ENCODE assay signal across 13 mouse cellular contexts in the genomic region with DNA sequence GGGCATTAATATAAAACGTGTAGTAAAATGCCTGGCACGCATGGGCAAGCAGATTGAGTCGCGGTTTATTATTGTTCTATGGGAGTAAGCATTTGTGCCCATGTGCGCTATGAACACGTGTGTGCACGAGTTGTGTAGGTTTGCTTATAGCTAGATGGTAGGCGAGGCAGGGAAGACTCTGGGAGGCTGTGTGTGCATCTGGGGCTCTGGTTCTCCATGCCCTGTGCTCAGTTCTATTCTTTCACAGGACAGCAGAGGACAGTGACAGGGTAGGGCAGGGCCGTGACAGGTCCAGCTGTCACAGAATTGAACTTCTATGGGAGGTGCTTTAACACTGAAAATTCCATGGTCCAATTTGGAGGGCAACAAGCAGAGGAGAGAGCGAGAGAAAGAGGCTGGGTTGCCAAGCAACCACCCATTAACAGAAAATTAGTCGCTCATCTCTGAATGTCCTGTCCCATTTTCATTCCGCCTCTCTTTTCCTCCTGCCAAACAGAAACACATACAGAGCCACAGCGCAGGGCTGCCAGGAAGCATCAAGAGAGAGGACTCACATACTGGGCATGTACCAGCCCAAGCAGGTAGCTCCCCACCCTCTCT.
DNase-seq lines count a peak whose midpoint lies in the region; ATAC-seq and TF ChIP-seq lines count a peak whose summit lies in the region.
"Had no signal": no experiment of that assay in that cellular context is flagged by ENCODE, and none has a peak within 500 bp of the region (broad histone marks: within the 10 kb centered on the region; RNA-seq: fewer than 3 reads in every experiment).

No protein-coding gene starts in this region.

- H3K27me3 ChIP-seq in forebrain, embryonic 12.5 days = 0 out of 2 replicates have a peak, but pooled peaks cover 4% of the 10 kb centered on the region
- H3K27me3 ChIP-seq in forebrain, embryonic 10.5 days (ENCODE audit: poor library complexity, severe bottlenecking) = peaks cover 43% of the 10 kb centered on the region
- no peaks in the 10 kb centered on the region for H3K27me3 ChIP-seq in hindbrain, embryonic 14.5 days (ENCODE audit: control insufficient read depth, insufficient read depth, low read length)
- no peaks in the 10 kb centered on the region for H3K27me3 ChIP-seq in liver, embryonic 12.5 days (replicated peaks)
- H3K27me3 ChIP-seq in liver, embryonic 11.5 days (replicated peaks; ENCODE audit: control insufficient read depth, insufficient read depth, low read length) = no peaks in the 10 kb centered on the region; the same call in 1 of the 2 replicates
- H3K27me3 ChIP-seq: embryonic facial prominence, embryonic 15.5 days had no signal

- no peaks in the 10 kb centered on the region for H3K9me3 ChIP-seq in forebrain, embryonic 12.5 days
- H3K9me3 ChIP-seq in forebrain, embryonic 10.5 days = no peaks in the 10 kb centered on the region
- no peaks in the 10 kb centered on the region for H3K9me3 ChIP-seq in hindbrain, embryonic 14.5 days (ENCODE audit: control insufficient read depth, low read length)
- no peaks in the 10 kb centered on the region for H3K9me3 ChIP-seq in liver, embryonic 12.5 days (replicated peaks)
- H3K9me3 ChIP-seq in liver, embryonic 11.5 days (ENCODE audit: control insufficient read depth, low read length) = no peaks in the 10 kb centered on the region
- H3K9me3 ChIP-seq: embryonic facial prominence, embryonic 15.5 days had no signal

- no peak overlapping the region for H3K4me2 ChIP-seq in forebrain, embryonic 12.5 days
- H3K4me2 ChIP-seq in hindbrain, embryonic 14.5 days (replicated peaks) = 0 out of 2 replicates have a peak overlapping the region, but pooled peaks have one; percentile 7
- H3K4me2 ChIP-seq in liver, embryonic 12.5 days = no peak overlapping the region
- H3K4me2 ChIP-seq in liver, embryonic 11.5 days = no peak overlapping the region
- H3K4me2 ChIP-seq: embryonic facial prominence, embryonic 15.5 days had no signal

- no peaks in the 10 kb centered on the region for H3K36me3 ChIP-seq in forebrain, embryonic 12.5 days (replicated peaks)
- no peaks in the 10 kb centered on the region for H3K36me3 ChIP-seq in forebrain, embryonic 10.5 days (replicated peaks)
- no peaks in the 10 kb centered on the region for H3K36me3 ChIP-seq in hindbrain, embryonic 14.5 days (replicated peaks; ENCODE audit: control insufficient read depth, insufficient read depth)
- H3K36me3 ChIP-seq in liver, embryonic 12.5 days = no peaks in the 10 kb centered on the region
- H3K36me3 ChIP-seq in liver, embryonic 11.5 days (ENCODE audit: control insufficient read depth, insufficient read depth, low read length) = no peaks in the 10 kb centered on the region
- H3K36me3 ChIP-seq: embryonic facial prominence, embryonic 15.5 days had no signal

- H3K4me3 ChIP-seq in forebrain, embryonic 12.5 days (replicated peaks) = no peak overlapping the region
- H3K4me3 ChIP-seq in forebrain, embryonic 10.5 days = no peak overlapping the region
- no peak overlapping the region for H3K4me3 ChIP-seq in hindbrain, embryonic 14.5 days (replicated peaks; ENCODE audit: low read length)
- H3K4me3 ChIP-seq in left cerebral cortex, adult 2 months = no peak overlapping the region
- no peak overlapping the region for H3K4me3 ChIP-seq in liver, embryonic 12.5 days
- no peak overlapping the region for H3K4me3 ChIP-seq in liver, embryonic 11.5 days (ENCODE audit: low read depth, low read length)
- H3K4me3 ChIP-seq: embryonic facial prominence, embryonic 15.5 days had no signal

- H3K9ac ChIP-seq in forebrain, embryonic 12.5 days = no peak overlapping the region
- H3K9ac ChIP-seq in hindbrain, embryonic 14.5 days = 0 out of 2 replicates have a peak overlapping the region, but pooled peaks have one; percentile 35
- H3K9ac ChIP-seq in liver, embryonic 12.5 days = no peak overlapping the region
- H3K9ac ChIP-seq in liver, embryonic 11.5 days (ENCODE audit: low read depth, low read length) = no peak overlapping the region
- H3K9ac ChIP-seq: embryonic facial prominence, embryonic 15.5 days had no signal

- peak overlapping the region; percentile 73 for H3K27ac ChIP-seq in forebrain, embryonic 12.5 days
- no peak overlapping the region; the same call in 1 of the 2 replicates for H3K27ac ChIP-seq in forebrain, embryonic 10.5 days
- peak overlapping the region; percentile 69 for H3K27ac ChIP-seq in hindbrain, embryonic 14.5 days
- 0 out of 2 replicates have a peak overlapping the region, but pooled peaks have one; percentile 37 for H3K27ac ChIP-seq in left cerebral cortex, adult 2 months
- H3K27ac ChIP-seq in liver, embryonic 12.5 days = no peak overlapping the region
- no peak overlapping the region for H3K27ac ChIP-seq in liver, embryonic 11.5 days (ENCODE audit: low read depth, low read length)
- H3K27ac ChIP-seq: embryonic facial prominence, embryonic 15.5 days had no signal

- ATAC-seq in forebrain, embryonic 12.5 days (ENCODE audit: low FRiP score) = peak; percentile 64
- ATAC-seq in hindbrain, embryonic 14.5 days (ENCODE audit: low FRiP score) = peak; percentile 26; the same call in 1 of the 2 replicates
- ATAC-seq in liver, embryonic 12.5 days = no peak
- no peak for ATAC-seq in liver, embryonic 11.5 days (replicated peaks; ENCODE audit: low FRiP score)
- ATAC-seq: lung, postnatal 0 days had no signal

- TF ChIP-seq CTCF in left cerebral cortex, adult 2 months (IDR thresholded peaks at IDR 0.05) = no peak

- intact Hi-C loops in left cerebral cortex, adult 2 months (cut with DNase I) = loop anchor here (5.0 to 10.0 kb wide), 2 partner anchors 160 to 227 kb away; partner anchors contain the start of gene Lrfn2

- DNase-seq in forebrain, embryonic 10.5 days (ENCODE audit: extremely low spot score, low spot score) = no peak
- DNase-seq in hindbrain, embryonic 14.5 days (ENCODE audit: low spot score) = no peak
- DNase-seq in left cerebral cortex, adult 2 months (ENCODE audit: extremely low spot score in 1 of 2, low spot score in 2 of 2) = peak; percentile 41 to 46
- peak; percentile 63 for DNase-seq in retina, postnatal 1 day
- no peak for DNase-seq in thymus, postnatal 25 days
- DNase-seq in liver, embryonic 11.5 days (ENCODE audit: low spot score) = no peak
- DNase-seq: adrenal gland, adult 2 months; cerebellum, adult 2 months; heart, adult 18-20 months had no signal

- peaks cover 48% of the 10 kb centered on the region for H3K4me1 ChIP-seq in forebrain, embryonic 12.5 days
- H3K4me1 ChIP-seq in forebrain, embryonic 10.5 days = peaks cover 53% of the 10 kb centered on the region
- H3K4me1 ChIP-seq in hindbrain, embryonic 14.5 days (replicated peaks; ENCODE audit: control insufficient read depth, insufficient read depth, low read length) = peaks cover 46% of the 10 kb centered on the region
- H3K4me1 ChIP-seq in liver, embryonic 12.5 days = no peaks in the 10 kb centered on the region
- no peaks in the 10 kb centered on the region for H3K4me1 ChIP-seq in liver, embryonic 11.5 days (replicated peaks; ENCODE audit: control insufficient read depth, insufficient read depth, low read length)
- H3K4me1 ChIP-seq: embryonic facial prominence, embryonic 15.5 days had no signal

- WGBS in forebrain, embryonic 12.5 days = 65% methylated on average over 13 of the region's 13 CpGs
- 88% methylated on average over 13 of the region's 13 CpGs for WGBS in forebrain, embryonic 10.5 days
- WGBS in hindbrain, embryonic 14.5 days = 33% methylated on average over 13 of the region's 13 CpGs
- WGBS in liver, embryonic 12.5 days (ENCODE audit: insufficient replicate concordance) = 75% methylated on average over 13 of the region's 13 CpGs
- 79% methylated on average over 13 of the region's 13 CpGs for WGBS in liver, embryonic 11.5 days

Comparison
In these comparisons a context has a peak if more than half of its experiments do, and no peak if none do; other contexts are left out.
1. H3K27ac ChIP-seq: peak in forebrain, embryonic 12.5 days (single experiment), hindbrain, embryonic 14.5 days (single experiment) and left cerebral cortex, adult 2 months (single experiment); none in forebrain, embryonic 10.5 days (single experiment), liver, embryonic 12.5 days (single experiment) and liver, embryonic 11.5 days (single experiment).
2. ATAC-seq: peak in forebrain, embryonic 12.5 days (single experiment) and hindbrain, embryonic 14.5 days (single experiment); none in liver, embryonic 12.5 days (single experiment) and liver, embryonic 11.5 days (single experiment).
3. DNase-seq: peak in left cerebral cortex, adult 2 months (2 of 2) and retina, postnatal 1 day (single experiment); none in forebrain, embryonic 10.5 days (single experiment), hindbrain, embryonic 14.5 days (single experiment), thymus, postnatal 25 days (single experiment) and liver, embryonic 11.5 days (single experiment).